9 mouse cellular contexts compared by ENCODE assay signal in genomic region chr4:149424755-149425154, GRCm38 (mm10). TPM values are rescaled to one million over a fixed set of nuclear protein-coding genes. Genes with fewer than 3 reads are reported as not detected.
DNase-seq lines count a peak whose midpoint lies in the region; ATAC-seq lines count a peak whose summit lies in the region.
"Had no signal": no experiment of that assay in that cellular context is flagged by ENCODE, and none has a peak within 500 bp of the region (broad histone marks: within the 10 kb centered on the region; RNA-seq: fewer than 3 reads in every experiment).

No protein-coding gene starts in this region.

- H3K4me1 ChIP-seq in forebrain, embryonic 13.5 days = peaks cover 36% of the 10 kb centered on the region
- H3K4me1 ChIP-seq in liver, embryonic 13.5 days (replicated peaks) = peaks cover 35% of the 10 kb centered on the region

- H3K27me3 ChIP-seq in forebrain, embryonic 13.5 days = no peaks in the 10 kb centered on the region
- H3K27me3 ChIP-seq in liver, embryonic 13.5 days = no peaks in the 10 kb centered on the region

- no peaks in the 10 kb centered on the region for H3K36me3 ChIP-seq in forebrain, embryonic 13.5 days (ENCODE audit: poor library complexity, severe bottlenecking)
- H3K36me3 ChIP-seq in liver, embryonic 13.5 days = no peaks in the 10 kb centered on the region

- intact Hi-C loops in left cerebral cortex, postnatal 14 days (cut with DNase I) = no loop called here

- H3K9me3 ChIP-seq in forebrain, embryonic 13.5 days (replicated peaks) = no peaks in the 10 kb centered on the region
- H3K9me3 ChIP-seq in liver, embryonic 13.5 days (replicated peaks) = no peaks in the 10 kb centered on the region

- no peak overlapping the region for H3K27ac ChIP-seq in forebrain, embryonic 13.5 days
- peak overlapping the region; percentile 25; the same call in 1 of the 2 replicates for H3K27ac ChIP-seq in liver, embryonic 13.5 days

- peak; percentile 51 for DNase-seq in adrenal gland, postnatal 14 days
- no peak for DNase-seq in adrenal gland, adult 18-20 months (ENCODE audit: low spot score in 2 of 2)
- peak; percentile 30 for DNase-seq in 416B (ENCODE audit: low read depth)
- no peak for DNase-seq in liver, embryonic 13.5 days
- DNase-seq in thymus, postnatal 10 days (ENCODE audit: low spot score in 2 of 2) = no peak
- no peak for DNase-seq in urinary bladder, postnatal 4 days (ENCODE audit: low spot score in 2 of 2)
- no peak for DNase-seq in left cerebral cortex, postnatal 14 days (ENCODE audit: low spot score in 2 of 2)

- ATAC-seq in forebrain, embryonic 13.5 days = no peak
- ATAC-seq in liver, embryonic 13.5 days (ENCODE audit: low read depth) = no peak

- peak overlapping the region; percentile 95 for H3K9ac ChIP-seq in forebrain, embryonic 13.5 days
- peak overlapping the region; percentile 55 for H3K9ac ChIP-seq in liver, embryonic 13.5 days

- H3K4me2 ChIP-seq in forebrain, embryonic 13.5 days = peak overlapping the region; percentile 79
- H3K4me2 ChIP-seq in liver, embryonic 13.5 days = peak overlapping the region; percentile 89

- under 1% methylated on average over 9 of the region's 9 CpGs for WGBS in forebrain, embryonic 13.5 days
- 8% methylated on average over 9 of the region's 9 CpGs for WGBS in liver, embryonic 13.5 days (ENCODE audit: insufficient replicate concordance)

- H3K4me3 ChIP-seq in forebrain, embryonic 13.5 days = peak overlapping the region; percentile 96
- H3K4me3 ChIP-seq in liver, embryonic 13.5 days (replicated peaks) = peak overlapping the region; percentile 91

RNA-seq across cellular contexts. Expression of gene Ube4b, which starts 1.8 kb away (rescaled TPM):
- total RNA-seq in adrenal gland, postnatal 14 days (2021) = 63.8 and 78.6 TPM in 2 replicates
- 10 to 100 TPM; 59.8 to 71.3 TPM for total RNA-seq in adrenal gland, adult 18-20 months (2021)
- 47.4 and 53.0 TPM in 2 replicates for polyA plus RNA-seq in forebrain, embryonic 13.5 days (2015; fragmentation: Nextera tagmentation; extraction: Ambion mirVana)
- polyA plus RNA-seq in liver, embryonic 13.5 days (2015; fragmentation: Nextera tagmentation; extraction: Ambion mirVana) = 11.9 and 14.2 TPM in 2 replicates
- total RNA-seq in left cerebral cortex, postnatal 14 days (2021) = 100 to 1,000 TPM; 100 to 102 TPM

RNA-seq across cellular contexts. Expression of gene Rbp7, which starts 30.0 kb away (rescaled TPM):
- total RNA-seq in adrenal gland, postnatal 14 days (2021) = 103 and 104 TPM in 2 replicates
- total RNA-seq in adrenal gland, adult 18-20 months (2021) = 10 to 100 TPM; 18.0 to 66.4 TPM
- polyA plus RNA-seq in forebrain, embryonic 13.5 days (2015; fragmentation: Nextera tagmentation; extraction: Ambion mirVana) = not detected in 2 replicates
- not detected in 2 replicates for polyA plus RNA-seq in liver, embryonic 13.5 days (2015; fragmentation: Nextera tagmentation; extraction: Ambion mirVana)
- not detected for total RNA-seq in left cerebral cortex, postnatal 14 days (2021)
- total RNA-seq: hematopoietic stem cell, adult 5-6 weeks had no signal

RNA-seq across cellular contexts. Expression of gene Tmem274, which starts 52.4 kb away (rescaled TPM):
- not detected in 2 replicates for total RNA-seq in adrenal gland, postnatal 14 days (2021)
- not detected for total RNA-seq in adrenal gland, adult 18-20 months (2021)
- polyA plus RNA-seq in forebrain, embryonic 13.5 days (2015; fragmentation: Nextera tagmentation; extraction: Ambion mirVana) = 0.28 and 0.62 TPM in 2 replicates
- 0.19 TPM in 1 of 2 replicates, not detected in the other for polyA plus RNA-seq in liver, embryonic 13.5 days (2015; fragmentation: Nextera tagmentation; extraction: Ambion mirVana)
- total RNA-seq in left cerebral cortex, postnatal 14 days (2021) = not detected
- total RNA-seq: hematopoietic stem cell, adult 5-6 weeks had no signal

Comparison
In these comparisons a context has a peak if more than half of its experiments do, and no peak if none do; other contexts are left out.
1. DNase-seq: peak in adrenal gland, postnatal 14 days (single experiment) and 416B (single experiment); none in adrenal gland, adult 18-20 months (0 of 2), liver, embryonic 13.5 days (single experiment), thymus, postnatal 10 days (0 of 2), urinary bladder, postnatal 4 days (0 of 2) and left cerebral cortex, postnatal 14 days (0 of 2).
2. RNA of gene Rbp7, which starts 30.0 kb away (total RNA-seq): 103 to 104 TPM in adrenal gland, postnatal 14 days and 18.0 to 66.4 TPM in adrenal gland, adult 18-20 months; not detected in left cerebral cortex, postnatal 14 days; every median in the first group is over 10 times any median in the second.